Mouse (Mus musculus): ENCODE measurements at regions not wholly inside any gene's neighbourhood (a gene's known extent, or its start where the extent isn't known, plus 50 kb on each side); places are given as distances from the start of the nearest gene placed in this dataset.

GRCm38 (mm10) chr16:76678885-76679284, 305.3 kb upstream of the Nrip1 start:
- Histone ChIP-seq H3K36me3 (ENCODE audit: insufficient read depth, low read length) (no peaks in the 10 kb centered on the region), H3K27me3 (ENCODE audit: insufficient read depth, low read length) (no peaks in the 10 kb centered on the region), H3K4me3 (replicated peaks; ENCODE audit: low read length) (no peak overlapping the region), H3K4me1 (replicated peaks; ENCODE audit: low read depth, low read length) (no peaks in the 10 kb centered on the region), H3K9me3 (ENCODE audit: low read length) (peaks cover 56% of the 10 kb centered on the region)
- TF ChIP-seq POU5F1 (IDR thresholded peaks at IDR 0.05; ENCODE audit: borderline replicate concordance, low read length) (no peak), NANOG (IDR thresholded peaks at IDR 0.05; ENCODE audit: borderline replicate concordance, low read length) (no peak), CTCF (conservative IDR thresholded peaks at IDR 0.05; ENCODE audit: low read length) (no peak)

GRCm38 (mm10) chr16:76669795-76670194, 296.2 kb upstream of the Nrip1 start:
- H3K4me3 ChIP-seq (replicated peaks; ENCODE audit: low read length) = no peak overlapping the region
- TF ChIP-seq CTCF (conservative IDR thresholded peaks at IDR 0.05; ENCODE audit: low read length) (no peak), POU5F1 (IDR thresholded peaks at IDR 0.05; ENCODE audit: borderline replicate concordance, low read length) (no peak), NANOG (IDR thresholded peaks at IDR 0.05; ENCODE audit: borderline replicate concordance, low read length) (no peak)
- no peaks in the 10 kb centered on the region for H3K27me3 ChIP-seq (ENCODE audit: insufficient read depth, low read length)
- H3K9me3 ChIP-seq (ENCODE audit: low read length) = peaks cover 14% of the 10 kb centered on the region
- H3K4me1 ChIP-seq (replicated peaks; ENCODE audit: low read depth, low read length) = no peaks in the 10 kb centered on the region
- H3K36me3 ChIP-seq (ENCODE audit: insufficient read depth, low read length) = no peaks in the 10 kb centered on the region

- Histone ChIP-seq H3K4me1 (replicated peaks; ENCODE audit: low read depth, low read length) (no peaks in the 10 kb centered on the region), H3K27me3 (ENCODE audit: insufficient read depth, low read length) (no peaks in the 10 kb centered on the region), H3K36me3 (ENCODE audit: insufficient read depth, low read length) (no peaks in the 10 kb centered on the region), H3K4me3 (replicated peaks; ENCODE audit: low read length) (no peak overlapping the region), H3K9me3 (ENCODE audit: low read length) (no peaks in the 10 kb centered on the region)
- TF ChIP-seq POU5F1 (IDR thresholded peaks at IDR 0.05; ENCODE audit: borderline replicate concordance, low read length) = no peak
Measured at GRCm38 (mm10) chr16:76667046-76667445, 293.4 kb upstream of the Nrip1 start.

- Histone ChIP-seq H3K9me3 (ENCODE audit: low read length) (no peaks in the 10 kb centered on the region), H3K4me3 (replicated peaks; ENCODE audit: low read length) (no peak overlapping the region), H3K4me1 (replicated peaks; ENCODE audit: low read depth, low read length) (0 out of 2 replicates have a peak, but pooled peaks cover 4% of the 10 kb centered on the region), H3K27me3 (ENCODE audit: insufficient read depth, low read length) (no peaks in the 10 kb centered on the region), H3K36me3 (ENCODE audit: insufficient read depth, low read length) (no peaks in the 10 kb centered on the region)
- TF ChIP-seq CTCF (conservative IDR thresholded peaks at IDR 0.05; ENCODE audit: low read length) = no peak
- no peak for TF ChIP-seq NANOG (IDR thresholded peaks at IDR 0.05; ENCODE audit: borderline replicate concordance, low read length)
- TF ChIP-seq POU5F1 (IDR thresholded peaks at IDR 0.05; ENCODE audit: borderline replicate concordance, low read length) = no peak
Measured at GRCm38 (mm10) chr16:76655106-76655505, 281.5 kb upstream of the Nrip1 start.

- no peak for TF ChIP-seq POU5F1 (IDR thresholded peaks at IDR 0.05; ENCODE audit: borderline replicate concordance, low read length)
- TF ChIP-seq NANOG (IDR thresholded peaks at IDR 0.05; ENCODE audit: borderline replicate concordance, low read length) = no peak
- TF ChIP-seq CTCF (conservative IDR thresholded peaks at IDR 0.05; ENCODE audit: low read length) = no peak
- H3K4me1 ChIP-seq (replicated peaks; ENCODE audit: low read depth, low read length) = no peaks in the 10 kb centered on the region
- H3K9me3 ChIP-seq (ENCODE audit: low read length) = peaks cover 14% of the 10 kb centered on the region
- H3K27me3 ChIP-seq (ENCODE audit: insufficient read depth, low read length) = no peaks in the 10 kb centered on the region
- no peak overlapping the region for H3K4me3 ChIP-seq (replicated peaks; ENCODE audit: low read length)
- no peaks in the 10 kb centered on the region for H3K36me3 ChIP-seq (ENCODE audit: insufficient read depth, low read length)
Measured at GRCm38 (mm10) chr16:76644281-76644680, 270.7 kb upstream of the Nrip1 start.

GRCm38 (mm10) chr16:76643801-76644200, 270.2 kb upstream of the Nrip1 start:
- H3K9me3 ChIP-seq (ENCODE audit: low read length) = peaks cover 14% of the 10 kb centered on the region
- no peaks in the 10 kb centered on the region for H3K27me3 ChIP-seq (ENCODE audit: insufficient read depth, low read length)
- no peaks in the 10 kb centered on the region for H3K36me3 ChIP-seq (ENCODE audit: insufficient read depth, low read length)
- TF ChIP-seq NANOG (IDR thresholded peaks at IDR 0.05; ENCODE audit: borderline replicate concordance, low read length) = no peak
- H3K4me3 ChIP-seq (replicated peaks; ENCODE audit: low read length) = no peak overlapping the region
- H3K4me1 ChIP-seq (replicated peaks; ENCODE audit: low read depth, low read length) = no peaks in the 10 kb centered on the region

- Histone ChIP-seq H3K27me3 (ENCODE audit: insufficient read depth, low read length) (no peaks in the 10 kb centered on the region), H3K36me3 (ENCODE audit: insufficient read depth, low read length) (no peaks in the 10 kb centered on the region), H3K4me3 (replicated peaks; ENCODE audit: low read length) (no peak overlapping the region), H3K9me3 (ENCODE audit: low read length) (no peaks in the 10 kb centered on the region), H3K4me1 (replicated peaks; ENCODE audit: low read depth, low read length) (no peaks in the 10 kb centered on the region)
- TF ChIP-seq POU5F1 (IDR thresholded peaks at IDR 0.05; ENCODE audit: borderline replicate concordance, low read length) (no peak), NANOG (IDR thresholded peaks at IDR 0.05; ENCODE audit: borderline replicate concordance, low read length) (no peak), CTCF (conservative IDR thresholded peaks at IDR 0.05; ENCODE audit: low read length) (no peak)
Measured at GRCm38 (mm10) chr16:76635169-76635568, 261.5 kb upstream of the Nrip1 start.

- Histone ChIP-seq H3K36me3 (ENCODE audit: insufficient read depth, low read length) (no peaks in the 10 kb centered on the region), H3K9me3 (ENCODE audit: low read length) (no peaks in the 10 kb centered on the region), H3K27me3 (ENCODE audit: insufficient read depth, low read length) (no peaks in the 10 kb centered on the region), H3K4me1 (replicated peaks; ENCODE audit: low read depth, low read length) (no peaks in the 10 kb centered on the region), H3K4me3 (replicated peaks; ENCODE audit: low read length) (no peak overlapping the region)
- TF ChIP-seq CTCF (conservative IDR thresholded peaks at IDR 0.05; ENCODE audit: low read length) (no peak), NANOG (IDR thresholded peaks at IDR 0.05; ENCODE audit: borderline replicate concordance, low read length) (no peak), POU5F1 (IDR thresholded peaks at IDR 0.05; ENCODE audit: borderline replicate concordance, low read length) (no peak)
Measured at GRCm38 (mm10) chr16:76634196-76634698, 260.6 kb upstream of the Nrip1 start.

- Histone ChIP-seq H3K27me3 (ENCODE audit: insufficient read depth, low read length) (no peaks in the 10 kb centered on the region), H3K4me1 (replicated peaks; ENCODE audit: low read depth, low read length) (no peaks in the 10 kb centered on the region), H3K4me3 (replicated peaks; ENCODE audit: low read length) (no peak overlapping the region), H3K36me3 (ENCODE audit: insufficient read depth, low read length) (no peaks in the 10 kb centered on the region), H3K9me3 (ENCODE audit: low read length) (no peaks in the 10 kb centered on the region)
- TF ChIP-seq POU5F1 (IDR thresholded peaks at IDR 0.05; ENCODE audit: borderline replicate concordance, low read length) = no peak
- TF ChIP-seq CTCF (conservative IDR thresholded peaks at IDR 0.05; ENCODE audit: low read length) = no peak
- no peak for TF ChIP-seq NANOG (IDR thresholded peaks at IDR 0.05; ENCODE audit: borderline replicate concordance, low read length)
Measured at GRCm38 (mm10) chr16:76626142-76626541, 252.5 kb upstream of the Nrip1 start.

Measured in E14TG2a.4 (cell line).